Mouse (Mus musculus) stomach, postnatal 0 days (tissue): ENCODE data around the gene Nfia.

ENCODE experiments used
- CTCF ChIP-seq: IDR thresholded peaks from 2 replicates; pipeline ENCODE4 v1.5.1; 2016; ENCODE audit warnings: antibody characterized with exemption, low read depth, mild to moderate bottlenecking, moderate library complexity
- EP300 ChIP-seq: optimal IDR thresholded peaks from 2 replicates; pipeline ENCODE3; 2016; ENCODE audit warnings: antibody characterized with exemption

DNA sequence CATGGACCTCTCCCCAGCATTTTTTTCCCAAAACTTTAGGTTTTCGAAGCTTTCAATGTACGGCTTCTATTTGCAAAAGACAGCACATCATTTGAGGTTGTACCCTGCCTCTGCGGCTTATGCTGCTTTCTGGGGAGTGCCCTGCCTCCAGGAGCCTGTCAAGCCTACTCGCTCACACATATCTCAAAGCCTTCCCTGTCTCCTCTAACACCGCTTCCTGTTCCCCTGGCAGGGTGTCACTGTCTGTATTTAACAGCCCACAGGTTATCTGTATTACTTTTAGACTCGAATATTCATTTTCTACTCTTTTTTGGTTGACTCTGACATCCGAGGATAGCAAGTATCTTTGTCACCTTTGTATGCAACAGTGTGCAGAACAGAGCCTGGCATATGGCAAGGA lies 304.1 kb downstream of the Nfia start:
- TF ChIP-seq CTCF (no peak), EP300 (no peak)
